ENCODE assay signal across 8 mouse cellular contexts in the genomic region with DNA sequence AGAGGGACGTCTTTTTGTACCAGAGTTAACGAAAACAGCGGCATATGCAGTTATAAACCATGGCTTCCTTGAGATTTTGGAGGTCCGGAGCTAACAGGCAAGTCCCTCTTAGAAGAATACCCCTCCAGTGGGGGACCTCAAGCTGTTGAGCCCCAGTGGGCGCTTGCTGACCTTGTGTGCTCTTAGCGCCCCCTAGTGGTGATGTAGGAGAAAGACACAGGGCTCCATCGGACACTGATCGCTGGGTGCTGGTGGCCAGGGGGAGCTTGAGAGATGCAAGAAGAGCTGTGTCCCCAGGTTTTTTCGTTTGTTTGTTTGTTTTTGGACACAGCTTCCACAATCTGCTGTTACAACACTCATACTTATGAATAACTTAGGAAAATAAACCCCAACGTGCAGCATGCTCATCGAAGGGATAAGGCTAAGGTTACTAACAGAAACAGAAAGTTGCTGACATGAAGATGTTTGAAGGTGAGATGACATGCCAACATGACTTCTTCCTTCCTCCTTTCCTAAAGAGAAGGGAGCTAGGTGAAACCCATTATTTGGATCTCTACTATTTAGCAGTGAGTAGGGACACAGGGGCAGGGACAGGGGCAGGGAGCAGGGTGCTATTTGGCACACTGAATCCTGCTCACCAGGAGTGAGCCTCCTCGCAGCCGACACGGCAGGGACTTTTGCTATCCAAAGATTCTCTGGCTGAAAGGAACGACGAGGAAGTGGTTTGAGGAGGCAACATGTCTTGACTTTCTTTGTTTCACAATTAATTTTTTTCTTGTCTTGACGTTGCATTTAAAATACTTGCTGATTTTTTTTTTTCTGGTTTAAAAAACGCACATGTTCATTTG. TPM values are rescaled to one million over a fixed set of nuclear protein-coding genes. Genes with fewer than 3 reads are reported as not detected.
A peak's percentile ranks its signal among the peaks of the same experiment; 100 is the strongest.
DNase-seq lines count a peak whose midpoint lies in the region; ATAC-seq and TF ChIP-seq lines count a peak whose summit lies in the region.

No protein-coding gene starts in this region.

- peak; percentile 93 for TF ChIP-seq CTCF in E14TG2a.4 (conservative IDR thresholded peaks at IDR 0.05; ENCODE audit: low read length)
- TF ChIP-seq CTCF in liver, postnatal 0 days (IDR thresholded peaks at IDR 0.05; ENCODE audit: low read depth), result peak; percentile 96

- no peaks in the 10 kb centered on the region for H3K27me3 ChIP-seq in E14TG2a.4 (ENCODE audit: insufficient read depth, low read length)
- 0 out of 2 replicates have a peak, but pooled peaks cover 3% of the 10 kb centered on the region for H3K27me3 ChIP-seq in forebrain, embryonic 13.5 days
- no peaks in the 10 kb centered on the region for H3K27me3 ChIP-seq in liver, postnatal 0 days (ENCODE audit: insufficient read depth, low read length)
- no peaks in the 10 kb centered on the region for H3K27me3 ChIP-seq in neural tube, embryonic 15.5 days (replicated peaks)

- H3K27ac ChIP-seq in forebrain, embryonic 13.5 days, result no peak overlapping the region
- no peak overlapping the region for H3K27ac ChIP-seq in liver, postnatal 0 days (ENCODE audit: low read depth)
- no peak overlapping the region for H3K27ac ChIP-seq in neural tube, embryonic 15.5 days (replicated peaks)

- intact Hi-C loops in heart, postnatal 10 days (cut with DNase I), result loop anchor here (1.0 to 5.0 kb wide), 6 partner anchors 40 to 515 kb away; partner anchors contain the start of gene Igf1r

- 35% methylated on average over 18 of the region's 18 CpGs for WGBS in forebrain, embryonic 13.5 days
- WGBS in liver, postnatal 0 days (ENCODE audit: insufficient replicate concordance), result 22% methylated on average over 18 of the region's 18 CpGs
- 32% methylated on average over 18 of the region's 18 CpGs for WGBS in neural tube, embryonic 15.5 days

- peak; percentile 86 for ATAC-seq in forebrain, embryonic 13.5 days
- peak; percentile 60; the same call in 1 of the 2 replicates for ATAC-seq in liver, postnatal 0 days
- ATAC-seq in neural tube, embryonic 15.5 days (ENCODE audit: low FRiP score), result peak; percentile 73

- H3K4me1 ChIP-seq in E14TG2a.4 (replicated peaks; ENCODE audit: low read depth, low read length), result peaks cover 50% of the 10 kb centered on the region
- no peaks in the 10 kb centered on the region; the same call in 1 of the 2 replicates for H3K4me1 ChIP-seq in forebrain, embryonic 13.5 days
- H3K4me1 ChIP-seq in liver, postnatal 0 days (ENCODE audit: insufficient read depth), result peaks cover 7% of the 10 kb centered on the region; the same call in 1 of the 2 replicates
- H3K4me1 ChIP-seq in neural tube, embryonic 15.5 days, result no peaks in the 10 kb centered on the region

- H3K4me3 ChIP-seq in E14TG2a.4 (replicated peaks; ENCODE audit: low read length), result no peak overlapping the region
- no peak overlapping the region for H3K4me3 ChIP-seq in forebrain, embryonic 13.5 days
- H3K4me3 ChIP-seq in liver, postnatal 0 days (ENCODE audit: low read depth, low read length), result peak overlapping the region; percentile 34
- peak overlapping the region; percentile 2; the same call in 1 of the 2 replicates for H3K4me3 ChIP-seq in neural tube, embryonic 15.5 days (replicated peaks)

- H3K36me3 ChIP-seq in E14TG2a.4 (ENCODE audit: insufficient read depth, low read length), result peaks cover 4% of the 10 kb centered on the region; the same call in 1 of the 2 replicates
- H3K36me3 ChIP-seq in forebrain, embryonic 13.5 days (ENCODE audit: poor library complexity, severe bottlenecking), result no peaks in the 10 kb centered on the region
- no peaks in the 10 kb centered on the region for H3K36me3 ChIP-seq in liver, postnatal 0 days (replicated peaks; ENCODE audit: insufficient read depth, low read length)
- no peaks in the 10 kb centered on the region for H3K36me3 ChIP-seq in neural tube, embryonic 15.5 days

- H3K9ac ChIP-seq in forebrain, embryonic 13.5 days, result no peak overlapping the region
- no peak overlapping the region for H3K9ac ChIP-seq in liver, postnatal 0 days (replicated peaks)
- no peak overlapping the region for H3K9ac ChIP-seq in neural tube, embryonic 15.5 days (replicated peaks)

- H3K4me2 ChIP-seq in forebrain, embryonic 13.5 days, result peak overlapping the region; percentile 25; the same call in 1 of the 2 replicates
- H3K4me2 ChIP-seq in liver, postnatal 0 days (ENCODE audit: low read depth, low read length), result peak overlapping the region; percentile 57
- H3K4me2 ChIP-seq in neural tube, embryonic 15.5 days, result peak overlapping the region; percentile 40

- no peak for TF ChIP-seq EP300 in liver, postnatal 0 days (IDR thresholded peaks at IDR 0.05; ENCODE audit: low read depth)

- H3K9me3 ChIP-seq in E14TG2a.4 (ENCODE audit: low read length), result no peaks in the 10 kb centered on the region
- no peaks in the 10 kb centered on the region for H3K9me3 ChIP-seq in forebrain, embryonic 13.5 days (replicated peaks)
- no peaks in the 10 kb centered on the region for H3K9me3 ChIP-seq in liver, postnatal 0 days (ENCODE audit: low read length)
- H3K9me3 ChIP-seq in neural tube, embryonic 15.5 days (replicated peaks), result no peaks in the 10 kb centered on the region

- peak; percentile 58 for DNase-seq in c-Kit-positive CD71-positive TER-119-positive erythroid progenitor cells, embryonic 14.5 days (ENCODE audit: low spot score)
- peak; percentile 76 to 87 for DNase-seq in heart, postnatal 10 days
- peak; percentile 70 to 78 for DNase-seq in kidney, postnatal 4 days
- peak; percentile 74 for DNase-seq in liver, postnatal 0 days
- peak; percentile 77 for DNase-seq in testis, postnatal 10 days (ENCODE audit: low spot score)

RNA-seq across cellular contexts. Expression of gene Fam169b, which starts 29.2 kb away (rescaled TPM):
- polyA plus RNA-seq in forebrain, embryonic 13.5 days (2015; fragmentation: Nextera tagmentation; extraction: Ambion mirVana), result not detected in 2 replicates
- under 1 TPM; 0.17 to 0.55 TPM for total RNA-seq in heart, postnatal 10 days (2021)
- 4.5 and 4.7 TPM in 2 replicates for polyA plus RNA-seq in liver, postnatal 0 days (2015; fragmentation: Nextera tagmentation; extraction: Ambion mirVana)
- 0.14 and 14.9 TPM in 2 replicates for polyA plus RNA-seq in neural tube, embryonic 15.5 days (2015; fragmentation: Nextera tagmentation; extraction: Ambion mirVana)

RNA-seq across cellular contexts. Expression of gene Pgpep1l, which starts 38.8 kb away (rescaled TPM):
- polyA plus RNA-seq in forebrain, embryonic 13.5 days (2015; fragmentation: Nextera tagmentation; extraction: Ambion mirVana), result not detected in 2 replicates
- not detected for total RNA-seq in heart, postnatal 10 days (2021)
- polyA plus RNA-seq in liver, postnatal 0 days (2015; fragmentation: Nextera tagmentation; extraction: Ambion mirVana), result not detected in 2 replicates
- 0.66 TPM in 1 of 2 replicates, not detected in the other for polyA plus RNA-seq in neural tube, embryonic 15.5 days (2015; fragmentation: Nextera tagmentation; extraction: Ambion mirVana)

Comparison
In these comparisons a context has a peak if more than half of its experiments do, and no peak if none do; other contexts are left out.
1. H3K4me3 ChIP-seq: peak in liver, postnatal 0 days (single experiment) and neural tube, embryonic 15.5 days (single experiment); none in E14TG2a.4 (single experiment) and forebrain, embryonic 13.5 days (single experiment).
2. Peak in every context shown above with its lines, with median percentiles within 50 percentile points of each other: DNase-seq, ATAC-seq and H3K4me2 ChIP-seq.